Mouse (Mus musculus) left cerebral cortex, postnatal 10 days (tissue): Measurements from ENCODE around the gene Cox8a. TPM values are rescaled to one million over a fixed set of nuclear protein-coding genes. Genes with fewer than 3 reads are reported as not detected.

Experiments used
- DNase-seq, 2 experiments: peaks; one replicate each; pipeline ENCODE4 v3.0.0; 2021 to 2022; ENCODE audit warnings: low spot score in 2 of 2, mixed read lengths in 1 of 2; ENCODE audit errors: extremely low spot score in 1 of 2
- intact Hi-C: fragments of 180-260 bp; cut with DNase I; formaldehyde crosslinking; loops from one replicate; pipeline ENCODE4 v1.15.1; 2025
- total RNA-seq, 2 experiments: library from RNA; stranded (reverse); gene quantifications; 2 replicates each; pipeline ENCODE4 v1.2.3; 2021

Gene Cox8a
- total RNA-seq, 2 experiments from 2014 or later = 855 to 924 TPM

DNA sequence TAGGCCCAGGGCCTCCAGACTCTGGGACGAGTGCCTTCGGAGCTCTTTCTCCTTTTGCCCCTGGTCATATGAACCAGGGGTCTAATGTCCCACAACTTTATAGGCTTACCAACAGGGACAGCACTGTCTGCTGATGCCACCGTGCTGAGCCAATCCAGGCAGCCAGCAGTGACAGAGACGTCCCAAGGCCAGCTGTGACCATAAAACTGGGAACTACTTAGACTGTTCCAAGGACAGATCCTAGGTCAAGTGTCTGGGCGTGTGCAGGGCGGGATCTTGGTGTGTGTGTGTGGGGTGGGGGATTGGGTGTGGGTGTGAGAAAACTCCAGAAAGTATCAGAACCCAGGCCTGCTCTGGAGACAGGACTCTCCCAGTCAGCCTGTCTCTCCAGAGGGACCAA lies 46.5 kb downstream of the Cox8a start:
- intact Hi-C loops = no loop called here
- DNase-seq = no peak

DNA sequence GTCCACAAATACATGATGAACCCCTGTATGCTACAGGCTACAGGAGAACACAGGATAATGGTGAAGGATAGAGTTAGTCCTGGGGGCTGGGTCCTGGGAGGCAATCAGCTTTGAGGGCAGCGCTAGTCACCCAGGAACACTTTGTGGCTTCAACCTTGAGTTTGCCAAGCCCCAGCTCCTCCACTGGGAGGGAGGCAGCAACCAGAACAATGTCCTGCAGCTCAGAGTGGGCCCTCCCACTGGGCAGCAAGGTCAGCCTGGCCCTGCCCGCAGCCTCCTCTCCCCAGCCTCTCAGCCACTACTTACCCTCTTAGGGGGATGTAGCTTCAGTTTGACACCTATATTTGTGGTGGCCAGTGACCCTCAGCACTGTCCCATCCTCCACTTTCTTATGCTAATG lies 49.0 kb downstream of the Cox8a start:
- intact Hi-C loops = no loop called here
- peak in 1 of 2 experiments; percentile 22 for DNase-seq

DNA sequence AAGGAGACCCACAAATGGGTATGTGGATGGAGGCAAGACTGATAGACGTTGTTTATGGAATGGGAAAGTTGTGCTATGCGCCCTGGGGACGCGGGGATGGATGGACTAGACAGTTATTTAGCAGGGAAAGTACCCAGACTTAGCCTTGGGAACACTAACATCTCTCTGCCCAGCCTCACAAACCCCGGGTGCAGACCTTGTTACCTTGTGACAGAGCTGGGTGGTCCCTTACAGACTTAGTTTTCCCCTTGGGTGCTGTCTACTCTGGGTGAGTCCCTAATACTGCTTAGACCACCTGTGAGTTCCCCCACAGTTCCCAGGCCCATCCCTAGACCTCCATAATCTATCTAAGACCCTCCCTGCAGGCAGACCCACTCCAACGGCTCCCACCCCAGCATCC lies 50.6 kb downstream of the Cox8a start:
- intact Hi-C loops = no loop called here
- DNase-seq = no peak

DNA sequence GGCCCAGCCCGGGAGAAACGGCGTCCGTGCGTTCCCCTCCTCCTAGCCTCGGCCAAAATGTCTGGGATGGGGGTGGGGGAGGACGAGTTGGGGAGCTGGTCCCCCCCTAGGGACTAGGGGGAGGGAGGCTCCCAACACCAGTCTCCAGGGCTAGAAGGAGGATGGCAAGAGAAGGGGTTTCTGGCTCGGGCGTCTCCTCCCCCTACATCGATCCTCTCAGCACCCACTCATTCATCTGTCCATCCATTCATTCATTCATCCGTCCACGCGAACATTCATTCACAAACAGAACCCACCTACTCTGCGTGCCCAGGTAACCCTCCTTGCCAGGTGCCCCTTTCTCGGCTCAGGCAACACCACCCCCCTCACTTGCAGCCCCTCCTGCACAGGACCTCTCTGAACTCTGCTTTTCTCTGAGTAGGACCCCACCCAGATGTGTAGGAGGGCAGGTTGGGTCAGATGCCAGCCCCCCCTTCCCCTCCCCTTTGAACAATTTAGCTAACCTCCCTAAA lies 51.2 kb downstream of the Cox8a start:
- DNase-seq = no peak
- intact Hi-C loops = no loop called here

DNA sequence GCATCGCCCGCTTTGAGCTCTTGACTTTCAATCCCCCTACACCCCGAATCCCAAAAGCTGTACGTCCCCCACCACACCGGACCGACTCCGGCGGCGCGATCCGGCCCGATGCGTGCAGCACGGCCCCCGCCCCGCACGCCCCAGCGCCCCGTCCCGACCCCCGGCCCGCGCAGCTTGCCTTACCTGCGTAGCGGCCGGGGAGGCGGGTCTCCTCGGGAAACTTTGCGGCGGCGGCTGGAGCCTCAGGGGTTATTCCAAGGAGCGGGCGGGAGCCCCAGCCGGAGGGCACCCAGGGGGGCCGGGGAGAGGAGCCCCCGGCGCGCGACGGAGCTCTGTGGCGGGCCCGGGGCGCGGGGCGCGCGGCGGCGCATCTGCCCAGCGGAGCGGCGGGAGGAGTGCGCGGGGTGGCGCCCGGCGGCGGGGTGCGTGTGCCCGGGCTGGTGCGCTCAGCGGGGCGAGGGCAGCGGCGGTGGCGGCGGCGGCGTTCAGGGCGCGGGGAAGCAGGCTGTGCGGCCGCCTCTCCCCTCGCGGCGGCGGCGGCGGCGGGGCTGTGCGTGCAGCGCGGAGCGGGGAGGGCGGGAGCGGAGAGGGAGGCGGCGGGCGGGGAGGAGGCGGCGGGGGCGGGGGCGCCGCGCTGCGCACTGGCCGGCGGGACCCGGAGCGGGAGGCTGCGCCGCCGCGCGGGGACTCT lies 51.8 kb downstream of the Cox8a start:
- DNase-seq = peak in 1 of 2 experiments; percentile 75
- intact Hi-C loops = no loop called here

Other genes starting within 250 kb of the Cox8a start
- gene Ppp1r14b, start 242.6 kb downstream of the Cox8a start, total RNA-seq = 10 to 100 TPM; 97.2 to 98.4 TPM
- gene Plcb3, start 241.1 kb downstream of the Cox8a start, total RNA-seq = 10 to 100 TPM; 11.2 to 11.6 TPM
- gene Fkbp2, start 237.1 kb downstream of the Cox8a start, total RNA-seq = 10 to 100 TPM; 65.3 to 65.5 TPM
- gene Vegfb, start 230.0 kb downstream of the Cox8a start, total RNA-seq = 10 to 100 TPM; 72.6 to 72.8 TPM
- 10 to 100 TPM; 15.8 to 19.4 TPM for gene Dnajc4, start 225.0 kb downstream of the Cox8a start, total RNA-seq
- 1 to 10 TPM; 9.2 to 9.5 TPM for gene Nudt22, start 221.5 kb downstream of the Cox8a start, total RNA-seq
- 10 to 100 TPM; 20.2 to 20.8 TPM for gene Trpt1, start 221.5 kb downstream of the Cox8a start, total RNA-seq
- 1 to 10 TPM; 3.7 to 5.5 TPM for gene Fermt3, start 198.1 kb downstream of the Cox8a start, total RNA-seq
- 100 to 1,000 TPM; 136 TPM for gene Stip1, start 177.6 kb downstream of the Cox8a start, total RNA-seq
- gene Macrod1, start 160.8 kb downstream of the Cox8a start, total RNA-seq = 1 to 10 TPM; 8.0 to 8.9 TPM
- gene Flrt1, start 111.9 kb downstream of the Cox8a start, total RNA-seq = 10 to 100 TPM; 23.0 to 26.0 TPM
- 100 to 1,000 TPM; 222 to 235 TPM for gene Otub1, start 11.3 kb downstream of the Cox8a start, total RNA-seq
- gene Naa40, start 23.6 kb upstream of the Cox8a start, total RNA-seq = 10 to 100 TPM; 40.6 to 41.5 TPM
- gene Rcor2, start 49.7 kb upstream of the Cox8a start, total RNA-seq = 10 to 100 TPM; 16.0 to 18.7 TPM
- 100 to 1,000 TPM; 113 to 116 TPM for gene Mark2, start 124.2 kb upstream of the Cox8a start, total RNA-seq
- gene Spindoc, start 165.4 kb upstream of the Cox8a start, total RNA-seq = 10 to 100 TPM; 33.4 to 38.2 TPM
- 10 to 100 TPM; 51.2 to 51.5 TPM for gene 2700081O15Rik, start 200.0 kb upstream of the Cox8a start, total RNA-seq